Mouse (Mus musculus): ENCODE results near the gene Myrfl.

Myrfl gene

GRCm38 (mm10) chr10:116896336-116897177 lies at the start of gene Myrfl:
TSS of gene Myrfl (minus strand) at chr10:116896919.
- DNase-seq (ENCODE audit: low spot score in 2 of 2) = no peak

GRCm38 (mm10) chr10:116944940-116945339 lies 48.2 kb upstream of the Myrfl start:
- no peak for DNase-seq (ENCODE audit: low spot score in 2 of 2)

GRCm38 (mm10) chr10:116944144-116944543 lies 47.4 kb upstream of the Myrfl start:
- DNase-seq (ENCODE audit: low spot score in 2 of 2) = no peak

- DNase-seq (ENCODE audit: low spot score in 2 of 2) = peak in 1 of 2 experiments; percentile 20
Measured at GRCm38 (mm10) chr10:116943025-116943424, 46.3 kb upstream of the Myrfl start.

GRCm38 (mm10) chr10:116935028-116935427 lies 38.3 kb upstream of the Myrfl start:
- no peak for DNase-seq (ENCODE audit: low spot score in 2 of 2)

GRCm38 (mm10) chr10:116933794-116934193 lies 37.1 kb upstream of the Myrfl start:
- DNase-seq (ENCODE audit: low spot score in 2 of 2) = no peak

- DNase-seq (ENCODE audit: low spot score in 2 of 2) = no peak
Measured at GRCm38 (mm10) chr10:116932418-116932817, 35.7 kb upstream of the Myrfl start.

- no peak for DNase-seq (ENCODE audit: low spot score in 2 of 2)
Measured at GRCm38 (mm10) chr10:116931497-116932179, 34.9 kb upstream of the Myrfl start.

- no peak for DNase-seq (ENCODE audit: low spot score in 2 of 2)
Measured at GRCm38 (mm10) chr10:116930936-116931335, 34.2 kb upstream of the Myrfl start.

GRCm38 (mm10) chr10:116930506-116930905 lies 33.8 kb upstream of the Myrfl start:
- no peak for DNase-seq (ENCODE audit: low spot score in 2 of 2)

GRCm38 (mm10) chr10:116928826-116929225 lies 32.1 kb upstream of the Myrfl start:
- DNase-seq (ENCODE audit: low spot score in 2 of 2) = no peak

GRCm38 (mm10) chr10:116926428-116927113 lies 29.9 kb upstream of the Myrfl start:
- DNase-seq (ENCODE audit: low spot score in 2 of 2) = no peak

- DNase-seq (ENCODE audit: low spot score in 2 of 2) = no peak
Measured at GRCm38 (mm10) chr10:116923651-116924495, 27.2 kb upstream of the Myrfl start.

- no peak for DNase-seq (ENCODE audit: low spot score in 2 of 2)
Measured at GRCm38 (mm10) chr10:116922161-116922560, 25.4 kb upstream of the Myrfl start.

GRCm38 (mm10) chr10:116921416-116921815 lies 24.7 kb upstream of the Myrfl start:
- DNase-seq (ENCODE audit: low spot score in 2 of 2) = no peak

GRCm38 (mm10) chr10:116920641-116921040 lies 23.9 kb upstream of the Myrfl start:
- DNase-seq (ENCODE audit: low spot score in 2 of 2) = no peak

- DNase-seq (ENCODE audit: low spot score in 2 of 2) = no peak
Measured at GRCm38 (mm10) chr10:116919368-116920317, 22.9 kb upstream of the Myrfl start.

GRCm38 (mm10) chr10:116916581-116916980 lies 19.9 kb upstream of the Myrfl start:
- DNase-seq (ENCODE audit: low spot score in 2 of 2) = no peak

GRCm38 (mm10) chr10:116915286-116915685 lies 18.6 kb upstream of the Myrfl start:
- no peak for DNase-seq (ENCODE audit: low spot score in 2 of 2)

- no peak for DNase-seq (ENCODE audit: low spot score in 2 of 2)
Measured at GRCm38 (mm10) chr10:116914586-116914985, 17.9 kb upstream of the Myrfl start.

Measured in cerebellum, postnatal 4 days (tissue).